Mouse (Mus musculus): ENCODE results near the gene Bpifa1. TPM values are rescaled to one million over a fixed set of nuclear protein-coding genes. Genes with fewer than 3 reads are reported as not detected.
"Not testable (repeated sequence)": the region's sequence is repeated elsewhere in the genome, so short reads cannot be mapped to it uniquely, and the experiment has no call there.

Gene Bpifa1
- polyA plus RNA-seq, 1 experiment: not detected

DNA sequence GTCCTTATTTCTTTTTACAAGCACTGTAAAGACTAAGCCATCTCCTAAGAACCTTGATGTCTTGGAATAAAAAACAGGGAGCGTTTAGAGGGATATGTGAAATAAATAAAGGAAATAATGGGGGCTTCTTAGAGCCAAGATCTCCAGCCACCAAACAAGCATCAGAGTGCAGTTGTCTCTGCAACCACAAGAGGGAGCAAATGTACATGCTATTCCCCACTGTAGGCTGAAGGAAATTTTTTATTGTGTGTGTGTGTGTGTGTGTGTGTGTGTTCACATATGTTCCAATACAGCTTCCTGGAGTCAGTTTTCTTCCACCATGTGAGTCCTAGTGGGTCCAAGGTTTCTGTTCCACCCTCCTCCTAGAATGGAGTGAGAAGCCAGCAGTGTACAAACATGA, 30.6 kb downstream of the Bpifa1 start:
- Histone ChIP-seq H3K27ac (ENCODE audit: insufficient read depth, low read depth, low read length) (no peak overlapping the region), H3K4me1 (ENCODE audit: control insufficient read depth, insufficient read depth, low read length) (no peaks in the 10 kb centered on the region), H3K4me3 (ENCODE audit: insufficient read depth, low read length) (no peak overlapping the region)
- TF ChIP-seq POLR2A (IDR thresholded peaks at IDR 0.05; ENCODE audit: borderline replicate concordance, low read depth, low read length) (no peak), CTCF (IDR thresholded peaks at IDR 0.05; ENCODE audit: low read depth, low read length) (no peak)

DNA sequence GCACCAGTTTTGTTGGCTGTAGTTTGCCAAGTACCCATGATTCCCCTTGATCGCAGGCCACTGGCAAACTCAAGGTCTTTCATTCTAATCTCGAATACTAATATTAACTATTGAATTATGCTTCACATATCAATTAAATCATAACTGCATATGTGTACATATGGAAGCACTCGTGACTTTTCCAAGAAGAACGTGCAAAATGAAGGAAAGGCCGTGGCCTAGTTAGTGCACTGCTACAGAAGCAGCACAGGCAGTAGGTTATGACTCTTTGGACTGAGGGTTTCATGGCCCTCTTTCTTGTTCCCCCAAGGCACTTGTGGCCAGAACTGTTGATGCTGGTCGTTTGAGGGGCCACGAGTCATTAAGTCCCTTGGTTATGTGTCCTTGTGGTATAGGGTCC, 39.2 kb downstream of the Bpifa1 start:
- H3K27ac ChIP-seq (ENCODE audit: insufficient read depth, low read depth, low read length); H3K4me1 ChIP-seq (ENCODE audit: control insufficient read depth, insufficient read depth, low read length); H3K4me3 ChIP-seq (ENCODE audit: insufficient read depth, low read length): not testable (repeated sequence)

DNA sequence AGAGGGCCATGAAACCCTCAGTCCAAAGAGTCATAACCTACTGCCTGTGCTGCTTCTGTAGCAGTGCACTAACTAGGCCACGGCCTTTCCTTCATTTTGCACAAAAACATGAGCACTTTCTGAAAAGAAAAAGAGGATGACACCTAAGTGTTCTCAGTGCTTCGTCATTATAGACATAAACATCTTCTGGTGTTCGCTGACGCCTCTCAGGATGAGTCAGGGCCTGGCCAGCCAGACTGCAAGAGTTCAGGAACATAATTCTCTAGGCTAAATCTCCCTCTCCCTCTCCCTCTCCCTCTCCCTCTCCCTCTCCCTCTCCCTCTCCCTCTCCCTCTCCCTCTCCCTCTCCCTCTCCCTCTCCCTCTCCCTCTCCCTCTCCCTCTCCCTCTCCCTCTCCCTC, 40.4 kb downstream of the Bpifa1 start:
- not testable (repeated sequence) for H3K4me3 ChIP-seq (ENCODE audit: insufficient read depth, low read length); H3K27ac ChIP-seq (ENCODE audit: insufficient read depth, low read depth, low read length); H3K4me1 ChIP-seq (ENCODE audit: control insufficient read depth, insufficient read depth, low read length)

GRCm38 (mm10) chr2:154185319-154185718, 42.6 kb downstream of the Bpifa1 start:
- no peak overlapping the region for H3K4me3 ChIP-seq (ENCODE audit: insufficient read depth, low read length)
- H3K27ac ChIP-seq (ENCODE audit: insufficient read depth, low read depth, low read length): no peak overlapping the region
- TF ChIP-seq POLR2A (IDR thresholded peaks at IDR 0.05; ENCODE audit: borderline replicate concordance, low read depth, low read length): no peak
- TF ChIP-seq CTCF (IDR thresholded peaks at IDR 0.05; ENCODE audit: low read depth, low read length): no peak
- no peaks in the 10 kb centered on the region for H3K4me1 ChIP-seq (ENCODE audit: control insufficient read depth, insufficient read depth, low read length)

DNA sequence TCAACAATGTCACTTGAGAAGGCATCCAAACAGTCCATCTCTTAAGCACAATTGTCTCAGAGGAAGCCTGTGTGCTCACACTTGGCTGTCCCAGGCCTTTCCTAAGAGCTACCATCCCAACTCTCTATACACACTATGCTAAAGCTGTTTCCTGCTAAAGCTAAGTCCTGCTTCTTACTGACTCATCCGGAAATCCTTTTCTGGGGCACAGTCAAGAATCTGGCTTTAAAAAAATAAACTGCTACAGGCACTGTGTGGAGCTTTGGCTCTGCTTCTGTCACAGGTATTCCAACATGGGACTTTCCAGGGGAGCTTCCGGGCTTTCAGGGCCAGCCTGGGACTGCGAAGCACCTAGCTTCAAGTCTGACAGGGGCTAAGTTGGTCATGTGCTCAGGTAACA, 43.1 kb downstream of the Bpifa1 start:
- no peak overlapping the region for H3K27ac ChIP-seq (ENCODE audit: insufficient read depth, low read depth, low read length)
- H3K4me1 ChIP-seq (ENCODE audit: control insufficient read depth, insufficient read depth, low read length): no peaks in the 10 kb centered on the region
- H3K4me3 ChIP-seq (ENCODE audit: insufficient read depth, low read length): no peak overlapping the region
- TF ChIP-seq POLR2A (IDR thresholded peaks at IDR 0.05; ENCODE audit: borderline replicate concordance, low read depth, low read length): no peak
- no peak for TF ChIP-seq CTCF (IDR thresholded peaks at IDR 0.05; ENCODE audit: low read depth, low read length)

- H3K4me3 ChIP-seq (ENCODE audit: insufficient read depth, low read length): no peak overlapping the region
- TF ChIP-seq CTCF (IDR thresholded peaks at IDR 0.05; ENCODE audit: low read depth, low read length): no peak
Measured at GRCm38 (mm10) chr2:154187468-154187867, 44.8 kb downstream of the Bpifa1 start.

GRCm38 (mm10) chr2:154189877-154190434, 47.3 kb downstream of the Bpifa1 start:
- H3K4me1 ChIP-seq (ENCODE audit: control insufficient read depth, insufficient read depth, low read length): no peaks in the 10 kb centered on the region
- no peak overlapping the region for H3K4me3 ChIP-seq (ENCODE audit: insufficient read depth, low read length)
- H3K27ac ChIP-seq (ENCODE audit: insufficient read depth, low read depth, low read length): no peak overlapping the region
- TF ChIP-seq POLR2A (IDR thresholded peaks at IDR 0.05; ENCODE audit: borderline replicate concordance, low read depth, low read length) (no peak), CTCF (IDR thresholded peaks at IDR 0.05; ENCODE audit: low read depth, low read length) (no peak)

More at GRCm38 (mm10) chr2:154187468-154187867, 44.8 kb downstream of the Bpifa1 start:
- H3K27ac ChIP-seq (ENCODE audit: insufficient read depth, low read depth, low read length): no peak overlapping the region
- H3K4me1 ChIP-seq (ENCODE audit: control insufficient read depth, insufficient read depth, low read length): no peaks in the 10 kb centered on the region

DNA sequence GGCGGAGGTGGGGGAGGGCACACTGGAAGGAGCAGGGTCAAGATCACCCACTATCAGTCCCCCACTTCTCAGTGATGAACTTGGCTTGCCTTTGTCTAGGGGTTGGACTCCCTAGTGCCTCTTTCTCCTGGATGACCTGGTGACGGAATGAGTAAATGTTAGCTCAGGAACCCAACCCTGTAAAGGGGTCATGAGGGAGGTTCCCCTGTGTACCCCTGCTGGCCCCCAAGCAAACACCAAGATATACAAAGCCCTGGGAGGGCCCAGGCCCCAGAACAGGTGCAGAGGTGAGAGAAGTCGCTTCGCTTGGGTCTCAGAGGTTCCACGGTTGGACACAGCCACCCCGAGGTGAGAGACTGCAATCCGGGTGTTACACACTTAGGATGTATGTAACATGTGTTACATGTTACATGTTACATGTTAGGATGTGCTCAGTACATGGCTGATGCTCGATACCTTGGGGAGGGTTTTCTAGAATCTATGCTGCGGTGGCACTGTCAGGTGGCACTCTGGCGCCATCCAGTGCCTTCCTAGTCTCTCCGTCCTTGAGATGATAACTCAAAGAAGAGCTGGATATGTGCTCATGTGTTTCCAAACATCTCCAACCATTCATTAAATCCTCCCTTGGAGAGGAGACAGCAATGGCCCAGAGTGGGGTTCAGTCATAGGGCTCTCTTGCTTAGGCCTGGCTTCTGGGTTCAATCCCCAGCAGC, 48.0 kb downstream of the Bpifa1 start, which contains the start of gene Bpifb1:
Gene Bpifb1, plus strand, starts transcription at position 273 of the 713 bp plus-strand sequence.
- H3K4me1 ChIP-seq (ENCODE audit: control insufficient read depth, insufficient read depth, low read length): no peaks in the 10 kb centered on the region
- H3K27ac ChIP-seq (ENCODE audit: insufficient read depth, low read depth, low read length): no peak within 1 kb of the TSS
- TF ChIP-seq POLR2A (IDR thresholded peaks at IDR 0.05; ENCODE audit: borderline replicate concordance, low read depth, low read length) (no peak), CTCF (IDR thresholded peaks at IDR 0.05; ENCODE audit: low read depth, low read length) (no peak)
- H3K4me3 ChIP-seq (ENCODE audit: insufficient read depth, low read length): no peak within 1 kb of the TSS

GRCm38 (mm10) chr2:154192141-154192540, 49.5 kb downstream of the Bpifa1 start:
- no peak overlapping the region for H3K27ac ChIP-seq (ENCODE audit: insufficient read depth, low read depth, low read length)
- TF ChIP-seq CTCF (IDR thresholded peaks at IDR 0.05; ENCODE audit: low read depth, low read length): no peak
- no peak for TF ChIP-seq POLR2A (IDR thresholded peaks at IDR 0.05; ENCODE audit: borderline replicate concordance, low read depth, low read length)
- H3K4me1 ChIP-seq (ENCODE audit: control insufficient read depth, insufficient read depth, low read length): no peaks in the 10 kb centered on the region
- no peak overlapping the region for H3K4me3 ChIP-seq (ENCODE audit: insufficient read depth, low read length)

GRCm38 (mm10) chr2:154193071-154193470, 50.4 kb downstream of the Bpifa1 start:
- no peak overlapping the region for H3K27ac ChIP-seq (ENCODE audit: insufficient read depth, low read depth, low read length)
- TF ChIP-seq POLR2A (IDR thresholded peaks at IDR 0.05; ENCODE audit: borderline replicate concordance, low read depth, low read length) (no peak), CTCF (IDR thresholded peaks at IDR 0.05; ENCODE audit: low read depth, low read length) (no peak)
- no peaks in the 10 kb centered on the region for H3K4me1 ChIP-seq (ENCODE audit: control insufficient read depth, insufficient read depth, low read length)
- no peak overlapping the region for H3K4me3 ChIP-seq (ENCODE audit: insufficient read depth, low read length)

Measured in bone marrow macrophage, adult 2 months (primary cell).